Mouse (Mus musculus) forebrain, embryonic 14.5 days (tissue): ENCODE data around the gene Ube2ql1. TPM values are rescaled to one million over a fixed set of nuclear protein-coding genes. Genes with fewer than 3 reads are reported as not detected.

ENCODE experiments used
- ATAC-seq: fragments of 200-750 bp; cut with Nextera tagmentation; 2 replicates; pipeline ENCODE4 v1.8.0; 2017; ENCODE audit warnings: mild to moderate bottlenecking, moderate library complexity
- DNase-seq: peaks from one replicate; pipeline ENCODE4 v3.0.0-alpha.2; 2015; ENCODE audit warnings: low spot score
- H3K27ac ChIP-seq: fragments of 300-500 bp; sonication (generic); 2 replicates; pipeline ENCODE4 v1.5.1; 2014; ENCODE audit warnings: low read depth, mild to moderate bottlenecking, control low read depth, low read length, moderate library complexity
- H3K27me3 ChIP-seq: fragments of 300-500 bp; sonication (generic); replicated peaks from 2 replicates; pipeline ENCODE4 v1.6.1; 2014; ENCODE audit warnings: low read length, control low read depth, mixed read lengths; ENCODE audit not compliant: control insufficient read depth, insufficient read depth
- H3K36me3 ChIP-seq: fragments of 300-500 bp; sonication (generic); 2 replicates; pipeline ENCODE4 v1.6.1; 2014; ENCODE audit warnings: low read length, control low read depth; ENCODE audit not compliant: control insufficient read depth, insufficient read depth
- H3K4me1 ChIP-seq: fragments of 300-500 bp; sonication (generic); 2 replicates; pipeline ENCODE4 v1.6.1; 2014; ENCODE audit warnings: antibody characterized with exemption, low read length, control low read depth; ENCODE audit not compliant: control insufficient read depth, insufficient read depth
- H3K4me2 ChIP-seq: fragments of 300-500 bp; sonication (generic); 2 replicates; pipeline ENCODE4 v1.6.1; 2014; ENCODE audit warnings: mild to moderate bottlenecking, control low read depth, low read length
- H3K4me3 ChIP-seq: fragments of 300-500 bp; sonication (generic); 2 replicates; pipeline ENCODE4 v1.5.1; 2014; ENCODE audit warnings: low read depth, low read length, control low read depth
- H3K9ac ChIP-seq: fragments of 300-500 bp; sonication (generic); 2 replicates; pipeline ENCODE4 v1.6.1; 2014; ENCODE audit warnings: mild to moderate bottlenecking, low read length, control low read depth, moderate library complexity
- H3K9me3 ChIP-seq: fragments of 300-500 bp; sonication (generic); replicated peaks from 2 replicates; pipeline ENCODE4 v1.6.1; 2016; ENCODE audit warnings: low read length, control low read depth, mixed read lengths; ENCODE audit not compliant: control insufficient read depth
- WGBS: fragments of 180-500 bp; shearing (Covaris S2); extraction: QIAGEN DNeasy Blood & Tissue Kit; methylation state at CpG from one replicate; pipeline ENCODE4 v1.1.7; 2014; 5-methylcytosine and 5-hydroxymethylcytosine counted together
- polyA plus RNA-seq: library from polyadenylated mRNA; unstranded; fragments of >200 nt; fragmentation: Nextera tagmentation; extraction: Ambion mirVana; gene quantifications from 2 replicates; pipeline ENCODE4 v1.2.1, GENCODE M21; 2014

Gene Ube2ql1
- polyA plus RNA-seq, 1 experiment from 2014 or later: 31.7 TPM

- WGBS: 34% methylated on average over 13 of the region's 13 CpGs
- Histone ChIP-seq H3K4me3 (no peak overlapping the region), H3K4me1 (peaks cover 3% of the 10 kb centered on the region; the same call in 1 of the 2 replicates), H3K9me3 (no peaks in the 10 kb centered on the region), H3K27ac (no peak overlapping the region), H3K36me3 (no peaks in the 10 kb centered on the region), H3K9ac (no peak overlapping the region), H3K4me2 (0 out of 2 replicates have a peak overlapping the region, but pooled peaks have one; percentile 14), H3K27me3 (no peaks in the 10 kb centered on the region)
- ATAC-seq (peak; percentile 91), DNase-seq (peak; percentile 83)
Observed at GRCm38 (mm10) chr13:69696333-69696991, 43.2 kb downstream of the Ube2ql1 start.

- no peak overlapping the region for H3K4me2 ChIP-seq
- no peak overlapping the region for H3K27ac ChIP-seq
- peaks cover 3% of the 10 kb centered on the region; the same call in 1 of the 2 replicates for H3K4me1 ChIP-seq
- no peaks in the 10 kb centered on the region for H3K36me3 ChIP-seq
- H3K9ac ChIP-seq: no peak overlapping the region
- ATAC-seq (peak; percentile 44; the same call in 1 of the 2 replicates), DNase-seq (peak; percentile 61)
- H3K9me3 ChIP-seq: no peaks in the 10 kb centered on the region
- WGBS: 39% methylated on average over 7 of the region's 7 CpGs
- H3K4me3 ChIP-seq: no peak overlapping the region
- no peaks in the 10 kb centered on the region for H3K27me3 ChIP-seq
Observed at GRCm38 (mm10) chr13:69691074-69691473, 48.6 kb downstream of the Ube2ql1 start.

- Histone ChIP-seq H3K36me3 (no peaks in the 10 kb centered on the region), H3K4me2 (no peak overlapping the region), H3K4me1 (peaks cover 11% of the 10 kb centered on the region), H3K27ac (no peak overlapping the region), H3K4me3 (no peak overlapping the region), H3K9me3 (no peaks in the 10 kb centered on the region), H3K9ac (no peak overlapping the region), H3K27me3 (no peaks in the 10 kb centered on the region)
- DNase-seq: no peak
- WGBS: 31% methylated on average over 1 of the region's 1 CpGs
- no peak for ATAC-seq
Observed at GRCm38 (mm10) chr13:69687023-69687422, 52.7 kb downstream of the Ube2ql1 start.

GRCm38 (mm10) chr13:69685406-69685818 lies 54.3 kb downstream of the Ube2ql1 start:
- Histone ChIP-seq H3K9ac (peak overlapping the region; percentile 43), H3K27me3 (no peaks in the 10 kb centered on the region), H3K4me3 (no peak overlapping the region), H3K4me2 (peak overlapping the region; percentile 34), H3K9me3 (no peaks in the 10 kb centered on the region), H3K27ac (peak overlapping the region; percentile 63), H3K36me3 (no peaks in the 10 kb centered on the region), H3K4me1 (peaks cover 11% of the 10 kb centered on the region)
- DNase-seq (peak; percentile 72), ATAC-seq (peak; percentile 74)
- WGBS: 9% methylated on average over 5 of the region's 5 CpGs

GRCm38 (mm10) chr13:69673921-69674618 lies 65.6 kb downstream of the Ube2ql1 start:
- H3K27me3 ChIP-seq: no peaks in the 10 kb centered on the region
- H3K27ac ChIP-seq: no peak overlapping the region
- WGBS: 65% methylated on average over 10 of the region's 10 CpGs
- H3K9me3 ChIP-seq: no peaks in the 10 kb centered on the region
- no peak overlapping the region for H3K4me3 ChIP-seq
- no peak for DNase-seq
- H3K36me3 ChIP-seq: no peaks in the 10 kb centered on the region
- ATAC-seq: no peak
- no peaks in the 10 kb centered on the region for H3K4me1 ChIP-seq
- H3K4me2 ChIP-seq: no peak overlapping the region
- no peak overlapping the region for H3K9ac ChIP-seq

- Histone ChIP-seq H3K36me3 (no peaks in the 10 kb centered on the region), H3K4me1 (no peaks in the 10 kb centered on the region), H3K9ac (no peak overlapping the region), H3K27me3 (no peaks in the 10 kb centered on the region), H3K9me3 (no peaks in the 10 kb centered on the region), H3K4me3 (no peak overlapping the region), H3K4me2 (no peak overlapping the region), H3K27ac (no peak overlapping the region)
- ATAC-seq (no peak), DNase-seq (no peak)
- 87% methylated on average over 5 of the region's 5 CpGs for WGBS
Observed at GRCm38 (mm10) chr13:69673197-69673920, 66.3 kb downstream of the Ube2ql1 start.

- DNase-seq: no peak
- H3K9ac ChIP-seq: no peak overlapping the region
Observed at GRCm38 (mm10) chr13:69672565-69672964, 67.1 kb downstream of the Ube2ql1 start.

GRCm38 (mm10) chr13:69672121-69672520 lies 67.6 kb downstream of the Ube2ql1 start:
- Histone ChIP-seq H3K27me3 (no peaks in the 10 kb centered on the region), H3K9me3 (no peaks in the 10 kb centered on the region), H3K36me3 (no peaks in the 10 kb centered on the region), H3K4me1 (no peaks in the 10 kb centered on the region), H3K27ac (no peak overlapping the region), H3K4me2 (no peak overlapping the region), H3K9ac (no peak overlapping the region), H3K4me3 (no peak overlapping the region)
- ATAC-seq (no peak), DNase-seq (no peak)
- WGBS: 84% methylated on average over 5 of the region's 5 CpGs

More at GRCm38 (mm10) chr13:69672565-69672964, 67.1 kb downstream of the Ube2ql1 start:
- Histone ChIP-seq H3K4me3 (no peak overlapping the region), H3K4me2 (no peak overlapping the region), H3K9me3 (no peaks in the 10 kb centered on the region), H3K27ac (no peak overlapping the region), H3K4me1 (no peaks in the 10 kb centered on the region), H3K27me3 (no peaks in the 10 kb centered on the region), H3K36me3 (no peaks in the 10 kb centered on the region)
- WGBS: 94% methylated on average over 10 of the region's 10 CpGs
- no peak for ATAC-seq
